Mouse (Mus musculus) left cerebral cortex, adult 2 months (tissue): ENCODE data around the gene Bcl2l12. TPM values are rescaled to one million over a fixed set of nuclear protein-coding genes. Genes with fewer than 3 reads are reported as not detected.
"Not testable (repeated sequence)": the region's sequence is repeated elsewhere in the genome, so short reads cannot be mapped to it uniquely, and the experiment has no call there.

ENCODE experiments used
- DNase-seq, 2 experiments: peaks; one replicate each; pipeline ENCODE4 v3.0.0; 2021 to 2022; ENCODE audit warnings: low spot score in 2 of 2, mixed read lengths in 1 of 2; ENCODE audit errors: extremely low spot score in 1 of 2
- H3K27ac ChIP-seq: fragments of 200-600 bp; 2 replicates; pipeline ENCODE4 v1.8.1; 2022
- H3K4me3 ChIP-seq: fragments of 200-600 bp; 2 replicates; pipeline ENCODE4 v1.8.1; 2022
- CTCF ChIP-seq: fragments of 200-600 bp; IDR thresholded peaks from 2 replicates; pipeline ENCODE4 v1.8.1; 2022; ENCODE audit warnings: antibody characterized with exemption, mild to moderate bottlenecking, moderate library complexity
- intact Hi-C: fragments of 180-260 bp; cut with DNase I; formaldehyde crosslinking; loops from one replicate; pipeline ENCODE4 v1.15.1; 2025
- total RNA-seq, 2 experiments: library from RNA; stranded (reverse); gene quantifications; 2 replicates each; pipeline ENCODE4 v1.2.3; 2021

The Bcl2l12 gene
- total RNA-seq, 2 experiments from 2014 or later, result 3.0 to 3.8 TPM

GRCm38 (mm10) chr7:45029995-45030394, 31.5 kb upstream of the Bcl2l12 start:
- intact Hi-C loops, result no loop called here
- DNase-seq, result no peak
- no peak for TF ChIP-seq CTCF
- H3K27ac ChIP-seq, result no peak overlapping the region
- no peak overlapping the region for H3K4me3 ChIP-seq

GRCm38 (mm10) chr7:45028351-45028750, 29.8 kb upstream of the Bcl2l12 start:
- DNase-seq, result no peak
- no peak overlapping the region for H3K4me3 ChIP-seq
- intact Hi-C loops, result no loop called here
- TF ChIP-seq CTCF, result no peak
- H3K27ac ChIP-seq, result no peak overlapping the region

GRCm38 (mm10) chr7:45027761-45028160, 29.2 kb upstream of the Bcl2l12 start:
- DNase-seq, result no peak
- Histone ChIP-seq H3K27ac (no peak overlapping the region), H3K4me3 (no peak overlapping the region)
- TF ChIP-seq CTCF, result no peak
- intact Hi-C loops, result no loop called here

- Histone ChIP-seq H3K4me3 (no peak overlapping the region), H3K27ac (no peak overlapping the region; the same call in 1 of the 2 replicates)
- intact Hi-C loops, result no loop called here
- TF ChIP-seq CTCF, result no peak
- DNase-seq, result no peak
Observed at GRCm38 (mm10) chr7:45026256-45026655, 27.7 kb upstream of the Bcl2l12 start.

- H3K4me3 ChIP-seq, result no peak overlapping the region
- H3K27ac ChIP-seq, result no peak overlapping the region; the same call in 1 of the 2 replicates
- TF ChIP-seq CTCF, result no peak
- intact Hi-C loops, result no loop called here
- DNase-seq, result no peak
Observed at GRCm38 (mm10) chr7:45025601-45026220, 27.2 kb upstream of the Bcl2l12 start.

GRCm38 (mm10) chr7:45024281-45025248, 26.1 kb upstream of the Bcl2l12 start:
- no peak overlapping the region for H3K27ac ChIP-seq
- no peak overlapping the region for H3K4me3 ChIP-seq
- no peak for TF ChIP-seq CTCF
- intact Hi-C loops, result no loop called here
- DNase-seq, result no peak

- H3K4me3 ChIP-seq, DNase-seq, intact Hi-C loops, H3K27ac ChIP-seq: not testable (repeated sequence)
- peak; percentile 38 for TF ChIP-seq CTCF
Observed at GRCm38 (mm10) chr7:45023711-45024110, 25.2 kb upstream of the Bcl2l12 start.

- no peak for TF ChIP-seq CTCF
- intact Hi-C loops, result no loop called here
- no peak overlapping the region for H3K4me3 ChIP-seq
- no peak overlapping the region for H3K27ac ChIP-seq
- DNase-seq, result no peak
Observed at GRCm38 (mm10) chr7:45020225-45020624, 21.7 kb upstream of the Bcl2l12 start.

- DNase-seq, result no peak
- TF ChIP-seq CTCF, result no peak
- intact Hi-C loops, result no loop called here
- peak overlapping the region; percentile 69 for H3K4me3 ChIP-seq
- H3K27ac ChIP-seq, result peak overlapping the region; percentile 82
Observed at GRCm38 (mm10) chr7:45019031-45019571, 20.6 kb upstream of the Bcl2l12 start.

- DNase-seq, result peak; percentile 68 to 82
- intact Hi-C loops, result loop anchor here (2.0 kb wide), 1 partner anchor 35 kb away; the partner anchor contains the start of gene Prr12
- Histone ChIP-seq H3K27ac (peak within 1 kb of the TSS; percentile 89), H3K4me3 (peak within 1 kb of the TSS; percentile 69)
- peak; percentile 6 for TF ChIP-seq CTCF
Observed at GRCm38 (mm10) chr7:45017242-45018061, 18.9 kb upstream of the Bcl2l12 start, which contains the start of gene Rras. Gene Rras (plus strand): TSS chr7:45017961.

GRCm38 (mm10) chr7:45016761-45017160, 18.2 kb upstream of the Bcl2l12 start:
- intact Hi-C loops, result loop anchor here (2.0 kb wide), 1 partner anchor 36 kb away; the partner anchor contains the start of gene Prr12
- Histone ChIP-seq H3K4me3 (peak overlapping the region; percentile 69), H3K27ac (peak overlapping the region; percentile 89)
- TF ChIP-seq CTCF, result no peak
- DNase-seq, result no peak
